Mouse (Mus musculus) kidney, adult 2 months (tissue): ENCODE measurements at regions not wholly inside any gene's neighbourhood (a gene's known extent, or its start where the extent isn't known, plus 50 kb on each side); places are given as distances from the start of the nearest gene placed in this dataset.

Experiments used
- CTCF ChIP-seq: fragments of 200-500 bp; conservative IDR thresholded peaks from 2 replicates; pipeline ENCODE4 v1.5.1; 2011; ENCODE audit warnings: low read depth, mild to moderate bottlenecking, control low read depth, low read length, moderate library complexity, mixed read lengths; ENCODE audit not compliant: insufficient read depth, insufficient read length
- POLR2A ChIP-seq: fragments of 200-500 bp; IDR thresholded peaks from one replicate; pipeline ENCODE4 v1.6.1; 2011; ENCODE audit warnings: low read depth, low read length, control low read depth

GRCm38 (mm10) chr1:183510759-183511158 lies 92.7 kb downstream of the Hhipl2 start:
- TF ChIP-seq CTCF (no peak), POLR2A (no peak)
